ENCODE assay signal across 18 mouse cellular contexts in the genomic region with DNA sequence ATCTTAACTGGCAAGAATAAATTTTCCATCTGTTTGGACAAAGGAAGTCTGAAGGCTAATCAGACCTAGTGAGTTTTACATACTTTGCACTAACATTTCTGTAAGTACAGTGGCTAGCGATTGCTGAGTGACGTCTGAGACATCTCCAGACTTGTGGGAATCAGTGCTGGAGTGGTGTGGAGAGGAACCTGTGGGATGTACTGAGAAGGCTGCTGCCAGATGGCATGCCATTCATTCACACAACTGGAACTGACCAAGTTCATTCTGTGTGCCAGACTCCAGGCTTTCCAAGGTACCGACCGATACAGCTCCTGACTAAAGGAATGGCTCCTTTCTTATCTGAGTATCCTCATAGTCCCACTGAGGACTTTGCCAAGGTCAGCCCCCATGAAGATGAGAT.
"Had no signal": no experiment of that assay in that cellular context is flagged by ENCODE, and none has a peak within 500 bp of the region (broad histone marks: within the 10 kb centered on the region; RNA-seq: fewer than 3 reads in every experiment).

No protein-coding gene starts in this region.

- H3K27me3 ChIP-seq: midbrain, embryonic 12.5 days; neural tube, embryonic 13.5 days; neural tube, embryonic 15.5 days had no signal

- H3K4me1 ChIP-seq: midbrain, embryonic 12.5 days; neural tube, embryonic 13.5 days had no signal

- H3K27ac ChIP-seq: midbrain, embryonic 10.5 days; midbrain, embryonic 12.5 days; neural tube, embryonic 13.5 days; neural tube, embryonic 15.5 days had no signal

- DNase-seq: lung, embryonic 14.5 days; lung, postnatal 10 days; lung, postnatal 4 days; midbrain, embryonic 14.5 days; retina, postnatal 1 day; right cerebral cortex, adult 18-20 months; right cerebral cortex, postnatal 25 days; right cerebral cortex, postnatal 4 days; spleen, adult 18-20 months; thymus, adult 18-20 months; thymus, postnatal 14 days; thymus, postnatal 36 days had no signal

- H3K9ac ChIP-seq: lung, embryonic 14.5 days; midbrain, embryonic 12.5 days; neural tube, embryonic 13.5 days; neural tube, embryonic 15.5 days had no signal

- H3K9me3 ChIP-seq: midbrain, embryonic 10.5 days; midbrain, embryonic 12.5 days; neural tube, embryonic 13.5 days; neural tube, embryonic 15.5 days had no signal

- ATAC-seq: midbrain, embryonic 16.5 days had no signal

- H3K4me3 ChIP-seq: midbrain, embryonic 10.5 days; midbrain, embryonic 12.5 days; myocyte; neural tube, embryonic 13.5 days; neural tube, embryonic 15.5 days had no signal

- H3K36me3 ChIP-seq: midbrain, embryonic 10.5 days; midbrain, embryonic 12.5 days; neural tube, embryonic 13.5 days; neural tube, embryonic 15.5 days had no signal

- H3K4me2 ChIP-seq: lung, embryonic 14.5 days; midbrain, embryonic 12.5 days; neural tube, embryonic 13.5 days; neural tube, embryonic 15.5 days had no signal
